Mouse (Mus musculus) cerebellum, adult 2 months (tissue): ENCODE data around the gene Rpl24.

ENCODE experiments used
- CTCF ChIP-seq: fragments of 200-500 bp; IDR thresholded peaks from 2 replicates; pipeline ENCODE4 v1.5.1; 2011; ENCODE audit warnings: low read depth, mild to moderate bottlenecking, control low read depth, low read length, moderate library complexity, borderline replicate concordance; ENCODE audit not compliant: insufficient read depth
- POLR2A ChIP-seq: fragments of 200-500 bp; IDR thresholded peaks from 2 replicates; pipeline ENCODE4 v1.6.1; 2011; ENCODE audit warnings: low read length, control low read depth, borderline replicate concordance; ENCODE audit not compliant: insufficient read depth

- TF ChIP-seq POLR2A: no peak
- TF ChIP-seq CTCF: no peak
These were observed 32.3 kb upstream of the Rpl24 start for GRCm38 (mm10) chr16:55933681-55934343.
